Mouse (Mus musculus) limb, embryonic 11.5 days (tissue): ENCODE measurements around the gene Adh4. TPM values are rescaled to one million over a fixed set of nuclear protein-coding genes. Genes with fewer than 3 reads are reported as not detected.
"Not testable (repeated sequence)": the region's sequence is repeated elsewhere in the genome, so short reads cannot be mapped to it uniquely, and the experiment has no call there.

Experiments used
- ATAC-seq: fragments of 200-750 bp; cut with Nextera tagmentation; 2 replicates; pipeline ENCODE4 v1.8.0; 2017; ENCODE audit warnings: low read depth; ENCODE audit not compliant: insufficient number of reproducible peaks, low FRiP score, low TSS enrichment
- DNase-seq: peaks from one replicate; pipeline ENCODE4 v3.0.0-alpha.2; 2015; ENCODE audit warnings: low spot score
- H3K27ac ChIP-seq: fragments of 300-500 bp; sonication (generic); replicated peaks from 2 replicates; pipeline ENCODE4 v1.5.1; 2014; ENCODE audit warnings: low read depth, mild to moderate bottlenecking, low read length
- H3K27me3 ChIP-seq: fragments of 300-500 bp; sonication (generic); 2 replicates; pipeline ENCODE4 v1.6.1; 2014; ENCODE audit warnings: mild to moderate bottlenecking, low read length, mixed read lengths; ENCODE audit not compliant: control insufficient read depth, insufficient read depth
- H3K36me3 ChIP-seq: fragments of 300-500 bp; sonication (generic); 2 replicates; pipeline ENCODE4 v1.6.1; 2014; ENCODE audit warnings: mild to moderate bottlenecking, low read length, moderate library complexity, mixed read lengths; ENCODE audit not compliant: control insufficient read depth, insufficient read depth
- H3K4me1 ChIP-seq: fragments of 300-500 bp; sonication (generic); 2 replicates; pipeline ENCODE4 v1.6.1; 2014; ENCODE audit warnings: low read length, mixed read lengths; ENCODE audit not compliant: control insufficient read depth, insufficient read depth
- H3K4me2 ChIP-seq: fragments of 300-500 bp; sonication (generic); 2 replicates; pipeline ENCODE4 v1.6.1; 2014; ENCODE audit warnings: low read depth, mild to moderate bottlenecking, moderate library complexity; ENCODE audit not compliant: severe bottlenecking
- H3K4me3 ChIP-seq: fragments of 300-500 bp; sonication (generic); 2 replicates; pipeline ENCODE4 v1.5.1; 2014; ENCODE audit warnings: low read depth, low read length
- H3K9ac ChIP-seq: fragments of 300-500 bp; sonication (generic); 2 replicates; pipeline ENCODE4 v1.6.1; 2014; ENCODE audit warnings: mild to moderate bottlenecking, low read length
- H3K9me3 ChIP-seq: fragments of 300-500 bp; sonication (generic); 2 replicates; pipeline ENCODE4 v1.6.1; 2016; ENCODE audit warnings: low read length; ENCODE audit not compliant: control insufficient read depth
- WGBS: fragments of 180-500 bp; shearing (Covaris S2); extraction: QIAGEN DNeasy Blood & Tissue Kit; methylation state at CpG from one replicate; pipeline ENCODE4 v1.1.7; 2014; 5-methylcytosine and 5-hydroxymethylcytosine counted together
- polyA plus RNA-seq: library from polyadenylated mRNA; unstranded; fragments of >200 nt; fragmentation: Nextera tagmentation; extraction: Ambion mirVana; gene quantifications from 2 replicates; pipeline ENCODE4 v1.2.1, GENCODE M21; 2014

Gene Adh4
- polyA plus RNA-seq, 1 experiment from 2014 or later, result not detected

DNA sequence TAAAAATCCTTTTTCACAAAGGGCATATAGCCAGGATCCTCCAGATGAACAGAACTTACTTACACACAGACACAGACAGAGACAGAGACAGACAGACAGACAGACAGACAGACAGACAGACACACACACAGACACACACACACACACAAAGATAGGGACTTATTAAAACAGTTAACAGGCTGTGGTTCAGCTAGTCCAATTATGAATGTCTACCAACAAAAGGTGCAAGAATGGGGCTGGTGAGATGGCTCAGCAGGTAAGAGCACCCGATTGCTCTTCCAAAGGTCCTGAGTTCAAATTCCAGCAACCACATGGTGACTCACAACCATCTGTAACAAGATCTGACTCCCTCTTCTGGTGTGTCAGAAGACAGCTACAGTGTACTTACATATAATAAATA lies 51.4 kb downstream of the Adh4 start:
- not testable (repeated sequence) for DNase-seq, ATAC-seq, H3K9me3 ChIP-seq, H3K4me2 ChIP-seq, H3K4me1 ChIP-seq, H3K27me3 ChIP-seq, H3K9ac ChIP-seq, H3K4me3 ChIP-seq, H3K27ac ChIP-seq
- H3K36me3 ChIP-seq, result peaks cover 16% of the 10 kb centered on the region; the same call in 1 of the 2 replicates
- 92% methylated on average over 1 of the region's 1 CpGs for WGBS

DNA sequence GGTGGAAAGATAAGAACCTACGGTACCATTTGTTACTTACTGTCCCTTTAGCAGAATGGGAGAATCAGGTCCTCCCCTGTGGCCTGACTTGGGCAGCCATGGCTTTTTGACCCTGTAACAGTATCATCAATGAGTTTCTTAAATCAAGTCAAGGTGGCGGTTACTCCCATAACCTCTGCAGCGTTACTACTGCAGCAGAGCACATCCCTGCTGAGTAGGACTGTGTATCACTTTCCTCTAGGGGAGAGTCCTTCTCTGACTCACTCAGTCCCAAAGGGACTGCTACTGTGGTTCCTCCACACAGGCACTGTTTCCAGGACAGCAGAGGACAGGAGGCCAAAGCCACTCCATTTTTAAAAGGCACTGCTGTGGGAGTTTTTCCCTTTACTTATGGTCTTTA lies 55.8 kb downstream of the Adh4 start:
- no peaks in the 10 kb centered on the region for H3K4me1 ChIP-seq
- no peak for DNase-seq
- no peak overlapping the region for H3K9ac ChIP-seq
- peaks cover 10% of the 10 kb centered on the region; the same call in 1 of the 2 replicates for H3K36me3 ChIP-seq
- no peak overlapping the region for H3K4me3 ChIP-seq
- no peak for ATAC-seq
- 81% methylated on average over 3 of the region's 3 CpGs for WGBS
- H3K27ac ChIP-seq, result no peak overlapping the region
- no peaks in the 10 kb centered on the region for H3K27me3 ChIP-seq
- H3K4me2 ChIP-seq, result no peak overlapping the region
- H3K9me3 ChIP-seq, result no peaks in the 10 kb centered on the region

GRCm38 (mm10) chr3:138479489-138479888 lies 64.2 kb downstream of the Adh4 start:
- DNase-seq (no peak), ATAC-seq (no peak)
- Histone ChIP-seq H3K4me1 (no peaks in the 10 kb centered on the region), H3K9me3 (no peaks in the 10 kb centered on the region), H3K4me3 (no peak overlapping the region), H3K4me2 (no peak overlapping the region), H3K27ac (no peak overlapping the region), H3K36me3 (peaks cover 11% of the 10 kb centered on the region), H3K27me3 (no peaks in the 10 kb centered on the region), H3K9ac (no peak overlapping the region)
- WGBS, result 92% methylated on average over 8 of the region's 8 CpGs

Other genes starting within 250 kb of the Adh4 start
- gene 4930579F01Rik, start 221.6 kb upstream of the Adh4 start, polyA plus RNA-seq, result not detected in 2 replicates
- not detected in 2 replicates for gene Adh7, start 197.7 kb upstream of the Adh4 start, polyA plus RNA-seq
- 1.3 and 1.6 TPM in 2 replicates for gene Adh1, start 154.5 kb upstream of the Adh4 start, polyA plus RNA-seq
- gene Adh6a, start 102.2 kb upstream of the Adh4 start, polyA plus RNA-seq, result not detected in 2 replicates
- 0.45 and 0.87 TPM in 2 replicates for gene Adh6b, start 73.7 kb upstream of the Adh4 start, polyA plus RNA-seq
- gene Adh5, start 27.6 kb downstream of the Adh4 start, polyA plus RNA-seq, result 243 and 245 TPM in 2 replicates
- gene Metap1, start 74.0 kb downstream of the Adh4 start, polyA plus RNA-seq, result 52.4 and 55.3 TPM in 2 replicates
- gene Eif4e, start 110.7 kb downstream of the Adh4 start, polyA plus RNA-seq, result 546 and 557 TPM in 2 replicates